Mouse (Mus musculus) adrenal gland, adult 2 months (tissue): ENCODE measurements around the gene Hectd2. TPM values are rescaled to one million over a fixed set of nuclear protein-coding genes. Genes with fewer than 3 reads are reported as not detected.

Experiments
- DNase-seq: peaks from one replicate; pipeline ENCODE4 v3.0.0; 2021
- long read RNA-seq: library from polyadenylated mRNA; stranded (forward); transcript quantifications from one replicate; pipeline ENCODE4 v2.0.0, GENCODE M21; 2021
- polyA plus RNA-seq: library from polyadenylated mRNA; depleted of rRNA; stranded (reverse); fragments of >200 nt; gene quantifications from 2 replicates; pipeline ENCODE4 v1.2.3, GENCODE M21; 2012; rRNA removed
- total RNA-seq, 2 experiments: library from RNA; stranded (reverse); gene quantifications; 2 replicates each; pipeline ENCODE4 v1.2.3; 2021

The Hectd2 gene
- total RNA-seq = 1 to 10 TPM; 1.6 to 2.6 TPM
- 0.11 and 0.62 TPM in 2 replicates for polyA plus RNA-seq
- long read RNA-seq = 0 reads

DNA sequence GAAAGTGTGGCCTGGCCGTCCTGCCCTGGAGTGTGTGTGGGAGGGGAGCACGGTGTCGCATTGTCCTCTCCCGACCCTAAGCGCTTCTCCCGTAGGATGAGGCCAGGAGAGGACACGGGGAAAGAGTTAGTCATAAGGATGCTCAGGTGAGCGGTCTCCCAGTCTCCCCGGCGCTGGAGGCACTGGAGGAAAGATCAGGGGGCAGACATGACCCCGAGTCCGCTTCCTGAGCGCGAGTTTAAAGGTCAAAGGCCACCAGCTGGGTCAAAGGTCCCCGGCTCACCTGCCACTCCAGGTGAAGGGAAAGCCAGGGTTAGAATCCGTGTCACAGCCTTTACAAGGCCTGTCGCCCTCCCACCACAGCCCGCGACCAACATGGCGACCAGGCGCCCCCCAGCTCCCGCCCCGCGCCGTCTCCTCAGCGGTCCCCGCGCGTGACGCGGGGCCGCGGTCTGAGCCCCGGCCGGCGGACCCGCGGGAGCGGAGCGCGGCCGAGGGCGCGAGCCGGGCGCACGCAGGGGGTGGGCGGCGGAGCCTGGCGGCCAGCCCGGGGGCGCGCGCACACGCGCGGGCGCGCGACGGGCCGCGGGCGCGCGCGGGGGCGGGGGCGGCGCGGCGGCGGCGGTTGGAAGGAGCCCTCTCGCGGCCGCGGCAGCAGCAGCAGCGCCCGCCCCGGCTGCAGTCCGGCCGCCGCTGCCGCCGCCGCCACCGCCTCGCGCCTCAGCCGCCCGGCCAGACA is at the start of gene Hectd2:
TSS of gene Hectd2 (plus strand) at position 594 of the 739 bp plus-strand sequence.
- peak; percentile 74 for DNase-seq

- DNase-seq = peak; percentile 5
These were observed 49.7 kb upstream of the Hectd2 start for GRCm38 (mm10) chr19:36504716-36505115.

- DNase-seq = peak; percentile 9
These were observed 43.1 kb upstream of the Hectd2 start for GRCm38 (mm10) chr19:36511305-36511704.

GRCm38 (mm10) chr19:36518461-36518860 is 36.0 kb upstream of the Hectd2 start:
- DNase-seq = no peak

DNA sequence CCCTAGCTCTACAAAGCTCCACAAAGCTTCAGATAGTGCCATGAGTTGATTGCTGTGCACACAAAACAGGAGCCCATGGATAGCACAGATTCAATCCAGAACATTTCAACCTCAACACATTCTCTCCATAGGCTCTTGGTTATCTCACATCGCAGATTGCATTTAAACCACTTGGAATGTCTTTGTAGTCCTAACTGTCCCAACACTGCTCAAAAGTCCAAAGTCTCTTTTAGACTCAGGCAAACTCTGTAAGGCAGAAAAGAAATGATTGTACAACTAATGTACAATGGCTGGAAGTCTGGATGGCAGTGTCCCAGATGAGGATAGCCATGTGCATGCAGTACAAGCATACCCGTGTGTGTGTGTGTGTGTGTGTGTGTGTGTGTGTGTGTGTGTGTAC is 32.9 kb upstream of the Hectd2 start:
- DNase-seq = no peak

GRCm38 (mm10) chr19:36522558-36523195 is 31.8 kb upstream of the Hectd2 start:
- DNase-seq = no peak

GRCm38 (mm10) chr19:36525071-36525470 is 29.4 kb upstream of the Hectd2 start:
- DNase-seq = no peak

DNA sequence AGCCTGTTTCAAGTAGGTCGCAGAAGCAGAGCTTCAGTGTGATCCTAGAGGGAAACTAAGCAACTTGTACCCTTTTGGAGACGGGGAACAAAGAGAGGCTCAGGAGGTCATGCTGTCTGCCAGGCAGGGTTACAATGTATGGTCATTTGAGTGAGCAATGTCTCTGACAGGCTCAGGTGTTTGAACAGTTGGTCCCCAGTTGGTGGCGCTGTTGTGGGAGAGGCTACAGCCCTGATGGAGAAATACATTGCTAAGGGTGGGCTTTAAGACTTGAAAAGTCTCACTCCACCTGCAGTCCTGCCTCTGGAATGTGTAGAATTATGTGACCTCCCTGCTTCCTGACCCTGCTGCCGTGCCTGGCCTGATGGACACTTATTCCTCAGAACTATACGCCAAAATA is 21.4 kb upstream of the Hectd2 start:
- no peak for DNase-seq

DNA sequence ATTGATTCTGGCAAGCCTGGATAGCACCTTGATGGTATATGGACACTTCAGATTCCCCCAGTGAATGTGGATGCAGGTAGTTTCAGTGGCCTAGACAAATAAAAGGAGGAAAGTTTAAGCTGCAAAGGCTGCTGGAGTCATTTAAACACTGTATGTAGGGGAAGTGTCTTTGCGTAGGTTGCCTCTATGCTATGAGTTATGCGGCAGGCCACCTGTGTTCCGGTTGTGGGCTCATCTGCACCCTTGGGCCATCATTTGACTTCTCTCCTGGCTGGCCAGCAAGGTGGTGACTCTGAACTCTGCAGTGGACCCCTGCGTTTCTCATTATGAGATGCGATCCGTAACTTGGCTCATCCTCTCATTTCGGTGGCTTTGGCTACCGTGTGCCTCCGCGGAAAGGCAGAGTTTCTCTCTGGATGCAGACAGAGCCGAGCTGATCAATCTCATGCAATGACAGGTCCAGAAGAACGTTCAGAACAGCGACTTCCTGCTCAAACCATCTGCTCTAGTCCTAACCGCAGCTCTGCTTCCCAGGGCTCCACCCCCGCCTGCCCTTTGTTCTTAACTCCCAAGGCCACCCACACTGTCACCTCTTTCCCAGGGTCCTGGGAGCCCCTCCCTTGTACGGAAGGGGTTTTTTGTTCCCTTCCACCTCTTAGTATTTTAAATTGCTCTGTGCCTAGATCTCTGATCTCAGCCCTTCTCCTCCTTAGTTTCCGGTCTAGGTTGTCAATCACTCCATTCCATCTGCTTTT is 20.3 kb upstream of the Hectd2 start:
- peak; percentile 74 for DNase-seq

DNA sequence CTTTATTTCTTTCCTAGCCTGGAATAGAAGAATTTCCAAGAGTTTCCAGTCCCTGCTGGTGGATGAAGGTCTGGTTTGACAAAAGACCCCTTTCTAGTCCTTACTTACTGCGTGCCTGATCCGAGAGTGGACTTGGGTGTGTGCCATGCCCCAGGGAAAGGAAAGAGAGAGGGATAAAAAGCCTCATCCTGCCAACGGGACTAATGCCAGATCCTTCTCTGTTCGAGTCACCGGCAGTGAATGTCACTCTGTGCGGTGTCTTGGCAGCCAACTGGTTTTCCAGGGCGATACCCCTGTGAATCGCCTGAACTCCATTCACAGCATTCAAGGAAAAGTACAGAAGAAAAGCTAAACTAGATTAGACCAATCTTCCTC is 19.7 kb upstream of the Hectd2 start:
- peak; percentile 83 for DNase-seq

- DNase-seq = no peak
These were observed 19.3 kb upstream of the Hectd2 start for GRCm38 (mm10) chr19:36535186-36535585.

- DNase-seq = no peak
These were observed 18.6 kb upstream of the Hectd2 start for GRCm38 (mm10) chr19:36535878-36536277.

DNA sequence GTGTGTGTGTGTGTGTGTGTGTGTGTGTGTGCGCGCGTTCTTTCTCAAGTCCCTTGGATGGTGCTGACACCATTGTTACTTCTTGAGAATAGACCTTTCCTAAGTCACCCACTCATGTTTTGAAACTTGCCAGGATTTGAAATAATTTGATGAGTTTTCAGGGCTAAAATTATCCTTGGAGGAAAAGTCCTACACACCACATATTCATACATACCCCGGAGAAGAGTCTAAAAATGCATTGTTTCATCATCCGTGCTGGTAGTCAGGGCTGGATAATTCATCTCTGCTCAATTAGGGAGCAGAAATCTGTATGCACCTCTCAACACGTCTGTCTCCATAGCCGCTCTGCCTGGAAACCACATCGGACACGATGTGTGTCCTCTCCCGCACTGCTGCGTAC is 17.5 kb upstream of the Hectd2 start:
- DNase-seq = no peak

DNA sequence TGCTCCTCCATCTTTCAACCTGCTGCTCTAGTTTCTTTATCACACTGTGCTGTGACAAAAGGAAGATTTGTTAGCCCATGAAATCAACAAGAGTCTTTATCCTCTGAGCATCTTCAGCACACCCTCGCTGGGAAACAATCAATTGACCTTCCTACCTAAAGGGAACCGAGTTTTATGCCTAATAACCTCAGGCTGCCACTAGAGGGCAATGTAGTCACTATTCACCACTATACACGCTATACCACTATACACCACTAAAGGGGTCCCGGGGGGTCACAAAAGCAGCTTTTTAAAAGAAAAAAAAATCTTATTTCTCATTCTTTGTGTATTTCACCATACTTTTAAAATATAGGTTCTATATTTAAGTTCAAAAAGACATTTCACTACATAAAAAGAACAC is 15.9 kb upstream of the Hectd2 start:
- DNase-seq = peak; percentile 25

- no peak for DNase-seq
These were observed 15.1 kb upstream of the Hectd2 start for GRCm38 (mm10) chr19:36539311-36539710.

DNA sequence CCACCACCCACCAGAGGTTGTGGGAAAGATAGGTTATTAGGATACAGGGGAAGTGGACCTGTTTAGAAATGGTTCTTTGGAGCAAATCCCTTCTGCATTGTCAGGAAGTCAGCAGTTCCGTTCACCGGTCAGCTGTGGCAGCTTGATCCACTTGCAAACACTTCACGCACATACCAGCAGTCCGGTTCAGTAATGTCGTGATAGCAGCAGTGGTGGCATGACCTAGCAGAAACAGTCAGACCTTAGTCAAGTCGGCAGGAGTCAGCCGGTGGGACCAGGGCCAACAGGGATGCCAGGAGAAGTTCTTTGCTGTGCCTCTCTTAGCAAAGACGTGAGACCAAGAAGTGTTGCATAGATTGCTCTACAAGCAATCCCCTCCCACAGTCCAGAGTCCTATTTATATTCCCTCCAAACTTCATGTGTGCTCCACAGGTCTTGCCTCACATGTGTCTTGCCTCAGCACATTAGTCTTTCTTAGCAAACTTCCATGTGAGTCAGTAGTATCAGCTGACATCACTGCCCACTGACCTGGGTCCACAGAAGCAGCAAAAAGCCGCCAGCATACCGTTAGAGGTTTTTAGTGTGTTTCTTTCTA is 14.3 kb upstream of the Hectd2 start:
- DNase-seq = peak; percentile 17

DNA sequence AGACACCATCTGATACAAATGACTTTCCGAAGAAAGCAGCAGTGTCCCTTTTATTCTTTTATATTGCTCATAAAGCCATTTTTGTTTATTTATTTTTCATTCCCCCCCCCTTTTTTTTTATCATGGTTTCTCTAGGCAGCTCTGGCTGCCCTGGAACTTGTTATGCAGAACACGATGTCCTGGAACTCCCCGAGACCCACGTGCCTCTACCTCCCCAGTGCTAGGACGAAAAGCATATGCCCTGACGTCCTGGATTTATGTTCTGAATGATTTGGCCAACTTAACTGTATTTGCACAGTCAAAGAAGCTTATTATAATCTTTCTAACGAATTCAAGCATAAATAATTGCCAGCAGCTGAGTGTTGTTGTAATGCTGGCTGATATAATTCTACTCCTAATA is 13.7 kb upstream of the Hectd2 start:
- no peak for DNase-seq

DNA sequence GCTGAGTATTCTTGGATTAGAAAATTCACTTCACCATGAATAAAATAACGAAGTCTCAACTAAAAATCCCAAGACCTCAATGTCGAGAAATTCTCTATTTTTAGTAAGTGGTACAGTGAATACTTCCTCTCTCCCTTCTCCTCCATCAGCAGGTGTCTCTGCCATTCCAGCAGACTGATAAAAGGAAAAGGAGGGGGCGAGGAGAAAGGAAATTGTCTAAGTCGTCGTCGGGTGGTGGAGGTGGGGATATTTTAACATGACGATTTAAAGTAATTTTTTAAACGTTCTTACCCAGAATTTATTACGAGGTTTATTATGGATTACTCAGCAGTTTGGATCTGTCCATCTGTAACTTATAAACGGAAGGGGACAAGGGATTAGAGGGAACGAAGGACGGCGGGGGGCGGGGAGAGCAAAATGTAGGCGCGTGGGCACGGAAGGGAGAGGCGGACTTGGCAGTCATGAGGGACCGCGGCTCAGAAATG is 836 bp upstream of the Hectd2 start:
- no peak for DNase-seq

DNA sequence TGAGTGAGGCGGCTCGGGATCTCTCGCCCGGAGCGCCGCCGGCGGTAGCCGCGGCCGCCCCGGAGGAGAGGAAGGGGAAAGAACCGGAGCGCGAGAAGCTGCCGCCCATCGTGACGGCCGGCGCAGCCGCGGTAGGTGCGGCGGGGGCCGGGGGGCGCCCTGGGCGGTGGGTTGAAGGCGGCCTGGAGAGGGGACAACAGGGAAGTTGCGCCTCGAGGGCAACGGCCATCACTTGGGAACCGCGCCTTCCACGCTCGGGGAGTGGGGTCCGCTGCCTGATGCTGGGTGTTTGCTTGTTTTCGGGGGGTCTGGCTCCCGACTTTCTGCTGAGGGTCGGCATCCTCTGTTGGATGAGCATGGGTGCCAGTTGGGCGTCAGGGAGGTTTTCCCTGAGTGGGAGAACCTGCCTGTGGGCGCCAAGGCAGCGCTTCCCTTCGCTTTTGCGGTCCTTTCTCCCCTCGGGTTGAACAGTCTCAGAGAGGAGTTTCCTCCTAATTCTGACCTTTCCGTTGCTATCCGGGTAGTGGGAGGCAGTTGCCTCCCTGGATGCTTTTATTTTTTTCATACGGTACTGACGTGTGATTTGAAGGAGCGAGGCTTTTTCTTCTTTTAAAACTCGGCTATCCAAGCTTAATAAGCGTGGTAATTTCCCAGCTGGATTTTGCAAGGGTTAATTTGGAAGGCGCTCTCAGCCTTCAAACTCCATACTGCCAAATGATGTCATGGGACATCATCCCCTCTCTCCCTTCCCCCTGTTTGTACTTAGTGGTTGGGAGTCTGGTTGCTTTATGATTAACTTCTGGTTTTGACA is 551 bp downstream of the Hectd2 start:
- DNase-seq = peak; percentile 71

DNA sequence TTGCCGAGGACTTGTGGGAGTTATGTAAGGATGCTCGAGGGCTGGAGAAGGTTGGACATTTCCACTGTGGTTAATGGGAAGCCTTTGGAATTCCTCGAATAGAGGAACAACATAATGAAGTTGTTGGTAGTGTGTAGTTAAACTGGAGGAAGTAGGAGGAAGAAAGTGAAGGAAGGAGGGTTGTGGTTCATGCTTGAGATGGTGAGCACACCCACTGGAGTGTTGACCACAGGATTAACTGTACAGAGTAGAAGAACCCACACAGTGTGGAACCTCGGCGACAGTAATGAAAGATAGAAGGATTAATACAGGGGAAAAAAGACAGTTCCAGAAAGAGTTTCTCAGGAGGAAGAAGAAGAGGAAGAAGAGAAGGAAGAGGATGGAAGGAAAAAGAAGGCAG is 4.9 kb downstream of the Hectd2 start:
- no peak for DNase-seq

GRCm38 (mm10) chr19:36560160-36560559 is 5.7 kb downstream of the Hectd2 start:
- DNase-seq = peak; percentile 9

DNA sequence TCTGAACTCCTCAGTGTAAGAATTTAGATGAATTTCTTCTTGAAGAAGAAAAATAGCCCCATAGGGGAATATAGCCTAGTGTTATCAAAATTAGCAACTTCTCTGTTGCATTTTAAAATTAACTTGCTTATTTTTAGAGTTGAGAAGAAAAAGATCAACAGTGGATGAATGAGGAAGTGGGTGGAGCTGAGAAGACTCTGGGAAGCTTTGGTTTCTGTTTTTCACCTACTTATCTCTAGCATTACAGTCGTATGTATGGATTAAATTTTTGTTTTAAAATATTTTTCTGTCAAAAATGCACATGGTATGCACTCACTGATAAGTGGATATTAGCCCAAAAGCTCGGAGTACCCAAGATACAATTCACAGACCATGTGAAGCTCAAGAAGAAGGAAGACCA is 6.7 kb downstream of the Hectd2 start:
- DNase-seq = no peak
